Mouse (Mus musculus) hindbrain, postnatal 0 days (tissue): Measurements from ENCODE around the gene Aff4. TPM values are rescaled to one million over a fixed set of nuclear protein-coding genes. Genes with fewer than 3 reads are reported as not detected.

Experiments used
- ATAC-seq: fragments of 200-750 bp; cut with Nextera tagmentation; 2 replicates; pipeline ENCODE4 v1.8.0; 2017; ENCODE audit warnings: mild to moderate bottlenecking, moderate TSS enrichment, moderate library complexity
- DNase-seq: peaks from one replicate; pipeline ENCODE4 v3.0.0-alpha.2; 2015; ENCODE audit warnings: low spot score
- H3K27ac ChIP-seq: fragments of 300-500 bp; sonication (generic); 2 replicates; pipeline ENCODE4 v1.5.1; 2014; ENCODE audit warnings: mild to moderate bottlenecking
- H3K27me3 ChIP-seq: fragments of 300-500 bp; sonication (generic); 2 replicates; pipeline ENCODE4 v1.6.1; 2014; ENCODE audit warnings: low read length, mixed read lengths; ENCODE audit not compliant: insufficient read depth
- H3K36me3 ChIP-seq: fragments of 300-500 bp; sonication (generic); 2 replicates; pipeline ENCODE4 v1.6.1; 2014; ENCODE audit warnings: low read length, mixed read lengths; ENCODE audit not compliant: insufficient read depth
- H3K4me1 ChIP-seq: fragments of 300-500 bp; sonication (generic); 2 replicates; pipeline ENCODE4 v1.6.1; 2014; ENCODE audit warnings: antibody characterized with exemption, low read length, mixed read lengths; ENCODE audit not compliant: insufficient read depth
- H3K4me2 ChIP-seq: fragments of 300-500 bp; sonication (generic); 2 replicates; pipeline ENCODE4 v1.6.1; 2014; ENCODE audit warnings: low read depth, mild to moderate bottlenecking, low read length, moderate library complexity, mixed read lengths
- H3K4me3 ChIP-seq: fragments of 300-500 bp; sonication (generic); 2 replicates; pipeline ENCODE4 v1.5.1; 2014; ENCODE audit warnings: low read length
- H3K9ac ChIP-seq: fragments of 300-500 bp; sonication (generic); replicated peaks from 2 replicates; pipeline ENCODE4 v1.6.1; 2014; ENCODE audit warnings: mild to moderate bottlenecking, low read length, moderate library complexity, mixed read lengths
- H3K9me3 ChIP-seq: fragments of 300-500 bp; sonication (generic); 2 replicates; pipeline ENCODE4 v1.6.1; 2016; ENCODE audit warnings: low read length, mixed read lengths
- CTCF ChIP-seq: IDR thresholded peaks from 2 replicates; pipeline ENCODE4 v1.5.1; 2016; ENCODE audit warnings: antibody characterized with exemption, control low read depth, low read depth
- WGBS: fragments of 180-500 bp; shearing (Covaris S2); extraction: QIAGEN DNeasy Blood & Tissue Kit; methylation state at CpG from one replicate; pipeline ENCODE4 v1.1.7; 2014; 5-methylcytosine and 5-hydroxymethylcytosine counted together
- polyA plus RNA-seq: library from polyadenylated mRNA; unstranded; fragments of >200 nt; fragmentation: Nextera tagmentation; extraction: Ambion mirVana; gene quantifications from 2 replicates; pipeline ENCODE4 v1.2.1, GENCODE M21; 2015
- total RNA-seq: library from RNA; depleted of rRNA; stranded (reverse); fragments of >200 nt; gene quantifications from 2 replicates; pipeline ENCODE4 v1.2.3, GENCODE M21; 2014

Gene Aff4
- total and polyA plus RNA-seq, 2 experiments from 2014 or later = 91.0 to 111 TPM

GRCm38 (mm10) chr11:53427993-53428715 lies 77.5 kb downstream of the Aff4 start:
- H3K9me3 ChIP-seq = no peaks in the 10 kb centered on the region
- H3K27ac ChIP-seq = no peak overlapping the region
- no peak for DNase-seq
- H3K4me1 ChIP-seq = peaks cover 11% of the 10 kb centered on the region
- peaks cover 16% of the 10 kb centered on the region; the same call in 1 of the 2 replicates for H3K36me3 ChIP-seq
- H3K9ac ChIP-seq = no peak overlapping the region
- 93% methylated on average over 3 of the region's 3 CpGs for WGBS
- no peak for TF ChIP-seq CTCF
- H3K4me2 ChIP-seq = no peak overlapping the region
- H3K27me3 ChIP-seq = no peaks in the 10 kb centered on the region
- ATAC-seq = no peak
- H3K4me3 ChIP-seq = no peak overlapping the region

GRCm38 (mm10) chr11:53428716-53429057 lies 78.1 kb downstream of the Aff4 start:
- 96% methylated on average over 5 of the region's 5 CpGs for WGBS

GRCm38 (mm10) chr11:53429182-53429581 lies 78.5 kb downstream of the Aff4 start:
- DNase-seq (no peak), ATAC-seq (no peak)
- Histone ChIP-seq H3K27me3 (no peaks in the 10 kb centered on the region), H3K4me1 (peaks cover 11% of the 10 kb centered on the region), H3K4me2 (no peak overlapping the region), H3K9ac (peak overlapping the region; percentile 83; the same call in 1 of the 2 replicates), H3K4me3 (no peak overlapping the region), H3K36me3 (peaks cover 16% of the 10 kb centered on the region; the same call in 1 of the 2 replicates), H3K9me3 (no peaks in the 10 kb centered on the region), H3K27ac (no peak overlapping the region)
- no peak for TF ChIP-seq CTCF

More at GRCm38 (mm10) chr11:53428716-53429057, 78.1 kb downstream of the Aff4 start:
- no peak overlapping the region for H3K9ac ChIP-seq
- H3K4me1 ChIP-seq = peaks cover 11% of the 10 kb centered on the region
- no peak overlapping the region for H3K4me2 ChIP-seq
- H3K36me3 ChIP-seq = peaks cover 16% of the 10 kb centered on the region; the same call in 1 of the 2 replicates
- H3K27me3 ChIP-seq = no peaks in the 10 kb centered on the region
- TF ChIP-seq CTCF = no peak
- no peak for DNase-seq
- H3K27ac ChIP-seq = no peak overlapping the region
- H3K9me3 ChIP-seq = no peaks in the 10 kb centered on the region
- ATAC-seq = no peak
- H3K4me3 ChIP-seq = no peak overlapping the region

GRCm38 (mm10) chr11:53430300-53430669 lies 79.7 kb downstream of the Aff4 start:
- under 1% methylated on average over 34 of the region's 34 CpGs for WGBS
- peak overlapping the region; percentile 88 for H3K27ac ChIP-seq
- H3K4me1 ChIP-seq = peaks cover 11% of the 10 kb centered on the region
- H3K27me3 ChIP-seq = no peaks in the 10 kb centered on the region
- ATAC-seq = peak; percentile 67
- no peaks in the 10 kb centered on the region for H3K9me3 ChIP-seq
- peak overlapping the region; percentile 83 for H3K4me2 ChIP-seq
- H3K4me3 ChIP-seq = peak overlapping the region; percentile 94
- H3K36me3 ChIP-seq = peaks cover 16% of the 10 kb centered on the region; the same call in 1 of the 2 replicates
- H3K9ac ChIP-seq = peak overlapping the region; percentile 83
- no peak for DNase-seq
- no peak for TF ChIP-seq CTCF

GRCm38 (mm10) chr11:53430670-53431346 lies 80.2 kb downstream of the Aff4 start, which contains the start of the genes Uqcrq and Gdf9:
Gene Uqcrq, minus strand, starts transcription at chr11:53430831.
Gene Gdf9, plus strand, starts transcription at chr11:53431023.
- Histone ChIP-seq H3K9me3 (no peaks in the 10 kb centered on the region), H3K4me3 (peak within 1 kb of the TSS; percentile 94), H3K4me1 (peaks cover 11% of the 10 kb centered on the region), H3K36me3 (peaks cover 16% of the 10 kb centered on the region; the same call in 1 of the 2 replicates), H3K4me2 (peak within 1 kb of the TSS; percentile 83), H3K27ac (peak within 1 kb of the TSS; percentile 88), H3K9ac (peak within 1 kb of the TSS; percentile 83), H3K27me3 (no peaks in the 10 kb centered on the region)
- under 1% methylated on average over 44 of the region's 44 CpGs for WGBS
- no peak; the same call in 1 of the 2 replicates for TF ChIP-seq CTCF
- DNase-seq = peak; percentile 100
- peak; percentile 97 for ATAC-seq

- Histone ChIP-seq H3K36me3 (peaks cover 16% of the 10 kb centered on the region; the same call in 1 of the 2 replicates), H3K27me3 (no peaks in the 10 kb centered on the region), H3K9me3 (no peaks in the 10 kb centered on the region), H3K4me1 (peaks cover 11% of the 10 kb centered on the region), H3K27ac (peak overlapping the region; percentile 88), H3K9ac (peak overlapping the region; percentile 44), H3K4me3 (peak overlapping the region; percentile 94), H3K4me2 (peak overlapping the region; percentile 83)
- DNase-seq (no peak), ATAC-seq (peak; percentile 36)
- no peak for TF ChIP-seq CTCF
- 14% methylated on average over 9 of the region's 9 CpGs for WGBS
These were observed 80.9 kb downstream of the Aff4 start for GRCm38 (mm10) chr11:53431347-53432056.
